Comparison of ENCODE assay signal across 8 mouse cellular contexts in the genomic region with DNA sequence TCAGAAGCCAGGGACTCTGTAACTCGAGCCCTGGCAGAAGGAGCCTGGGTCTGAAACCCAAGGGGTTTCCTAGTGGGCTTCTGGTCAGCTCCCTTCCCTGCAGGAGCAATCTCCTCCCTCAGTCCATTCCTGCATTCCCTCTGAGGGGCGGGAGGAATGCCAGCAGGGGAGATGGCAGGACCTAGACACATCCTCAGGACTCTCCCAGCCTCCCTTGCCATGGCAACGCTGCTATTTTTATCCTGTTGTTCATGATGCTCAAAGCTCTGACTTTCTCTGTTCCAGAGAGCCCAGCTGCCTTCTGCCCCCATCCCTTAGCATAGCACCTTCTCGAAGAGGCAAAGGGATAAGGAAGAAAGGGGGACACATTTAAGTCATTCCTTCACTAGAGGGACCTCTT. TPM values are rescaled to one million over a fixed set of nuclear protein-coding genes. Genes with fewer than 3 reads are reported as not detected.
DNase-seq lines count a peak whose midpoint lies in the region; ATAC-seq and TF ChIP-seq lines count a peak whose summit lies in the region.

No protein-coding gene starts in this region.

- H3K4me1 ChIP-seq in forebrain, embryonic 13.5 days: peaks cover 57% of the 10 kb centered on the region
- peaks cover 82% of the 10 kb centered on the region for H3K4me1 ChIP-seq in midbrain, embryonic 10.5 days
- peaks cover 69% of the 10 kb centered on the region for H3K4me1 ChIP-seq in limb, embryonic 10.5 days
- H3K4me1 ChIP-seq in lung, adult 2 months (ENCODE audit: control insufficient read depth, insufficient read depth, low read length): 0 out of 2 replicates have a peak, but pooled peaks cover 4% of the 10 kb centered on the region

- H3K27ac ChIP-seq in forebrain, embryonic 13.5 days: peak overlapping the region; percentile 57
- H3K27ac ChIP-seq in midbrain, embryonic 10.5 days (replicated peaks): peak overlapping the region; percentile 69
- no peak overlapping the region for H3K27ac ChIP-seq in limb, embryonic 10.5 days

- 0 out of 2 replicates have a peak, but pooled peaks have one; percentile 9 for ATAC-seq in forebrain, embryonic 13.5 days

- peak overlapping the region; percentile 22; the same call in 1 of the 2 replicates for H3K9ac ChIP-seq in forebrain, embryonic 13.5 days

- DNase-seq in MN1 (ENCODE audit: low spot score) (peak; percentile 8), ZHBTc4 (ENCODE audit: low read depth, low spot score) (peak; percentile 26)
- peak; percentile 43 for DNase-seq in midbrain, embryonic 10.5 days (ENCODE audit: low spot score)
- no peak for DNase-seq in limb, embryonic 10.5 days (ENCODE audit: low spot score)
- DNase-seq in thymus, postnatal 0 days (ENCODE audit: low spot score): no peak
- no peak for DNase-seq in spleen, adult 12 weeks (ENCODE audit: low spot score)
- DNase-seq in lung, adult 2 months: no peak

- WGBS in forebrain, embryonic 13.5 days: 8% methylated on average over 4 of the region's 4 CpGs
- WGBS in midbrain, embryonic 10.5 days: 14% methylated on average over 4 of the region's 4 CpGs
- 9% methylated on average over 4 of the region's 4 CpGs for WGBS in limb, embryonic 10.5 days
- 32% methylated on average over 4 of the region's 4 CpGs for WGBS in lung, adult 2 months

- no peak for TF ChIP-seq CTCF in lung, adult 2 months (IDR thresholded peaks at IDR 0.05; ENCODE audit: insufficient read depth, low read length)

- no peak overlapping the region for H3K4me3 ChIP-seq in forebrain, embryonic 13.5 days
- no peak overlapping the region for H3K4me3 ChIP-seq in midbrain, embryonic 10.5 days
- H3K4me3 ChIP-seq in limb, embryonic 10.5 days: no peak overlapping the region
- H3K4me3 ChIP-seq in lung, adult 2 months (replicated peaks; ENCODE audit: extremely low read depth, low read depth, low read length): no peak overlapping the region

- H3K36me3 ChIP-seq in forebrain, embryonic 13.5 days (ENCODE audit: poor library complexity, severe bottlenecking): peaks cover 7% of the 10 kb centered on the region; the same call in 1 of the 2 replicates
- peaks cover 11% of the 10 kb centered on the region; the same call in 1 of the 2 replicates for H3K36me3 ChIP-seq in midbrain, embryonic 10.5 days
- H3K36me3 ChIP-seq in limb, embryonic 10.5 days: no peaks in the 10 kb centered on the region; the same call in 1 of the 2 replicates

- H3K9me3 ChIP-seq in forebrain, embryonic 13.5 days (replicated peaks): no peaks in the 10 kb centered on the region
- H3K9me3 ChIP-seq in midbrain, embryonic 10.5 days (replicated peaks): no peaks in the 10 kb centered on the region
- H3K9me3 ChIP-seq in limb, embryonic 10.5 days (replicated peaks): no peaks in the 10 kb centered on the region

- H3K4me2 ChIP-seq in forebrain, embryonic 13.5 days: peak overlapping the region; percentile 4

- peaks cover 4% of the 10 kb centered on the region; the same call in 1 of the 2 replicates for H3K27me3 ChIP-seq in forebrain, embryonic 13.5 days
- peaks cover 25% of the 10 kb centered on the region for H3K27me3 ChIP-seq in midbrain, embryonic 10.5 days (ENCODE audit: low read depth, poor library complexity, severe bottlenecking)
- peaks cover 35% of the 10 kb centered on the region for H3K27me3 ChIP-seq in limb, embryonic 10.5 days (ENCODE audit: low read depth, poor library complexity, severe bottlenecking)

- no peak for TF ChIP-seq POLR2A in lung, adult 2 months (IDR thresholded peaks at IDR 0.05; ENCODE audit: borderline replicate concordance, extremely low read depth, low read depth, low read length)

RNA-seq across cellular contexts. Expression of gene AC124108.1, which starts 16.9 kb away (rescaled TPM):
- polyA plus RNA-seq in forebrain, embryonic 13.5 days (2015; fragmentation: Nextera tagmentation; extraction: Ambion mirVana): 3.4 and 3.9 TPM in 2 replicates
- polyA plus RNA-seq in midbrain, embryonic 10.5 days (2016; fragmentation: Nextera tagmentation; extraction: Ambion mirVana): 2.3 and 4.0 TPM in 2 replicates
- 0.64 and 0.65 TPM in 2 replicates for polyA plus RNA-seq in limb, embryonic 10.5 days (2016; fragmentation: Nextera tagmentation; extraction: Ambion mirVana)
- not detected in 2 replicates for polyA plus RNA-seq in thymus, postnatal 0 days (2015; fragmentation: Nextera tagmentation; extraction: Ambion mirVana)
- not detected in 2 replicates for polyA plus RNA-seq in lung, adult 2 months (2012; rRNA removed)

RNA-seq across cellular contexts. Expression of gene Lemd1, which starts 16.9 kb away (rescaled TPM):
- polyA plus RNA-seq in forebrain, embryonic 13.5 days (2015; fragmentation: Nextera tagmentation; extraction: Ambion mirVana): 14.3 and 17.0 TPM in 2 replicates
- 6.2 and 8.4 TPM in 2 replicates for polyA plus RNA-seq in midbrain, embryonic 10.5 days (2016; fragmentation: Nextera tagmentation; extraction: Ambion mirVana)
- 1.3 and 1.7 TPM in 2 replicates for polyA plus RNA-seq in limb, embryonic 10.5 days (2016; fragmentation: Nextera tagmentation; extraction: Ambion mirVana)
- 0.23 TPM in 1 of 2 replicates, not detected in the other for polyA plus RNA-seq in thymus, postnatal 0 days (2015; fragmentation: Nextera tagmentation; extraction: Ambion mirVana)
- not detected in 2 replicates for polyA plus RNA-seq in lung, adult 2 months (2012; rRNA removed)

RNA-seq across cellular contexts. Expression of gene Gm10188, which starts 21.4 kb away (rescaled TPM):
- polyA plus RNA-seq in forebrain, embryonic 13.5 days (2015; fragmentation: Nextera tagmentation; extraction: Ambion mirVana): 1.0 and 1.1 TPM in 2 replicates
- 0.23 and 0.46 TPM in 2 replicates for polyA plus RNA-seq in midbrain, embryonic 10.5 days (2016; fragmentation: Nextera tagmentation; extraction: Ambion mirVana)
- not detected in 2 replicates for polyA plus RNA-seq in limb, embryonic 10.5 days (2016; fragmentation: Nextera tagmentation; extraction: Ambion mirVana)
- polyA plus RNA-seq in thymus, postnatal 0 days (2015; fragmentation: Nextera tagmentation; extraction: Ambion mirVana): not detected in 2 replicates
- polyA plus RNA-seq in lung, adult 2 months (2012; rRNA removed): not detected in 2 replicates

Comparison
In these comparisons a context has a peak if more than half of its experiments do, and no peak if none do; other contexts are left out.
1. DNase-seq: peak in MN1 (single experiment), ZHBTc4 (single experiment) and midbrain, embryonic 10.5 days (single experiment); none in limb, embryonic 10.5 days (single experiment), thymus, postnatal 0 days (single experiment), spleen, adult 12 weeks (single experiment) and lung, adult 2 months (single experiment).